Mouse (Mus musculus): ENCODE results near the gene Nphs1. TPM values are rescaled to one million over a fixed set of nuclear protein-coding genes. Genes with fewer than 3 reads are reported as not detected.
A peak's percentile ranks its signal among the peaks of the same experiment; 100 is the strongest.

Gene Nphs1
- polyA plus RNA-seq, 1 experiment from 2014 or later: not detected

GRCm38 (mm10) chr7:30422560-30422959 lies 35.6 kb upstream of the Nphs1 start:
- no peak for TF ChIP-seq CTCF (IDR thresholded peaks at IDR 0.05; ENCODE audit: low read depth)
- peak overlapping the region; percentile 38 for H3K4me3 ChIP-seq (ENCODE audit: low read depth, low read length)
- WGBS: 7% methylated on average over 9 of the region's 9 CpGs
- H3K27ac ChIP-seq (ENCODE audit: low read depth, low read length): peak overlapping the region; percentile 37
- peak overlapping the region; percentile 35 for H3K9ac ChIP-seq (ENCODE audit: low read depth, low read length)
- H3K9me3 ChIP-seq (ENCODE audit: control insufficient read depth): no peaks in the 10 kb centered on the region
- H3K36me3 ChIP-seq (ENCODE audit: control insufficient read depth, insufficient read depth): peaks cover 24% of the 10 kb centered on the region; the same call in 1 of the 2 replicates
- H3K4me1 ChIP-seq (replicated peaks; ENCODE audit: control insufficient read depth, insufficient read depth, low read length): peaks cover 5% of the 10 kb centered on the region; the same call in 1 of the 2 replicates
- no peaks in the 10 kb centered on the region for H3K27me3 ChIP-seq (replicated peaks; ENCODE audit: control insufficient read depth, insufficient read depth, low read length)
- H3K4me2 ChIP-seq (replicated peaks; ENCODE audit: low read depth): peak overlapping the region; percentile 94
- 0 out of 2 replicates have a peak, but pooled peaks have one; percentile 1 for ATAC-seq

GRCm38 (mm10) chr7:30423071-30423641 lies 35.0 kb upstream of the Nphs1 start:
- H3K9me3 ChIP-seq (ENCODE audit: control insufficient read depth): no peaks in the 10 kb centered on the region
- peaks cover 24% of the 10 kb centered on the region; the same call in 1 of the 2 replicates for H3K36me3 ChIP-seq (ENCODE audit: control insufficient read depth, insufficient read depth)
- peak overlapping the region; percentile 35 for H3K9ac ChIP-seq (ENCODE audit: low read depth, low read length)
- peaks cover 5% of the 10 kb centered on the region; the same call in 1 of the 2 replicates for H3K4me1 ChIP-seq (replicated peaks; ENCODE audit: control insufficient read depth, insufficient read depth, low read length)
- no peak for ATAC-seq
- no peaks in the 10 kb centered on the region for H3K27me3 ChIP-seq (replicated peaks; ENCODE audit: control insufficient read depth, insufficient read depth, low read length)
- H3K4me2 ChIP-seq (replicated peaks; ENCODE audit: low read depth): peak overlapping the region; percentile 94
- TF ChIP-seq CTCF (IDR thresholded peaks at IDR 0.05; ENCODE audit: low read depth): no peak
- H3K27ac ChIP-seq (ENCODE audit: low read depth, low read length): peak overlapping the region; percentile 37
- peak overlapping the region; percentile 38 for H3K4me3 ChIP-seq (ENCODE audit: low read depth, low read length)
- 29% methylated on average over 23 of the region's 23 CpGs for WGBS

GRCm38 (mm10) chr7:30429327-30429726 lies 28.8 kb upstream of the Nphs1 start:
- H3K36me3 ChIP-seq (ENCODE audit: control insufficient read depth, insufficient read depth): peaks cover 25% of the 10 kb centered on the region; the same call in 1 of the 2 replicates
- no peak for ATAC-seq
- TF ChIP-seq CTCF (IDR thresholded peaks at IDR 0.05; ENCODE audit: low read depth): no peak
- H3K4me2 ChIP-seq (replicated peaks; ENCODE audit: low read depth): no peak overlapping the region
- no peak overlapping the region for H3K9ac ChIP-seq (ENCODE audit: low read depth, low read length)
- H3K27ac ChIP-seq (ENCODE audit: low read depth, low read length): no peak overlapping the region
- no peaks in the 10 kb centered on the region for H3K9me3 ChIP-seq (ENCODE audit: control insufficient read depth)
- no peaks in the 10 kb centered on the region for H3K4me1 ChIP-seq (replicated peaks; ENCODE audit: control insufficient read depth, insufficient read depth, low read length)
- no peaks in the 10 kb centered on the region for H3K27me3 ChIP-seq (replicated peaks; ENCODE audit: control insufficient read depth, insufficient read depth, low read length)
- H3K4me3 ChIP-seq (ENCODE audit: low read depth, low read length): no peak overlapping the region

- Histone ChIP-seq H3K36me3 (ENCODE audit: control insufficient read depth, insufficient read depth) (peaks cover 22% of the 10 kb centered on the region; the same call in 1 of the 2 replicates), H3K4me1 (replicated peaks; ENCODE audit: control insufficient read depth, insufficient read depth, low read length) (no peaks in the 10 kb centered on the region), H3K9me3 (ENCODE audit: control insufficient read depth) (no peaks in the 10 kb centered on the region), H3K27me3 (replicated peaks; ENCODE audit: control insufficient read depth, insufficient read depth, low read length) (no peaks in the 10 kb centered on the region), H3K4me2 (replicated peaks; ENCODE audit: low read depth) (no peak overlapping the region), H3K9ac (ENCODE audit: low read depth, low read length) (no peak overlapping the region), H3K4me3 (ENCODE audit: low read depth, low read length) (no peak overlapping the region), H3K27ac (ENCODE audit: low read depth, low read length) (no peak overlapping the region)
- WGBS: 33% methylated on average over 2 of the region's 2 CpGs
- no peak for TF ChIP-seq CTCF (IDR thresholded peaks at IDR 0.05; ENCODE audit: low read depth)
- ATAC-seq: no peak
These were observed 27.9 kb upstream of the Nphs1 start for GRCm38 (mm10) chr7:30430191-30430590.

GRCm38 (mm10) chr7:30431793-30432192 lies 26.3 kb upstream of the Nphs1 start:
- Histone ChIP-seq H3K27me3 (replicated peaks; ENCODE audit: control insufficient read depth, insufficient read depth, low read length) (no peaks in the 10 kb centered on the region), H3K36me3 (ENCODE audit: control insufficient read depth, insufficient read depth) (peaks cover 11% of the 10 kb centered on the region; the same call in 1 of the 2 replicates), H3K4me3 (ENCODE audit: low read depth, low read length) (no peak overlapping the region), H3K9ac (ENCODE audit: low read depth, low read length) (no peak overlapping the region), H3K4me1 (replicated peaks; ENCODE audit: control insufficient read depth, insufficient read depth, low read length) (no peaks in the 10 kb centered on the region), H3K27ac (ENCODE audit: low read depth, low read length) (no peak overlapping the region), H3K4me2 (replicated peaks; ENCODE audit: low read depth) (no peak overlapping the region), H3K9me3 (ENCODE audit: control insufficient read depth) (no peaks in the 10 kb centered on the region)
- no peak for ATAC-seq
- TF ChIP-seq CTCF (IDR thresholded peaks at IDR 0.05; ENCODE audit: low read depth): peak; percentile 80
- WGBS: 17% methylated on average over 3 of the region's 3 CpGs

- Histone ChIP-seq H3K27ac (ENCODE audit: low read depth, low read length) (no peak overlapping the region), H3K4me3 (ENCODE audit: low read depth, low read length) (no peak overlapping the region), H3K9ac (ENCODE audit: low read depth, low read length) (no peak overlapping the region), H3K4me1 (replicated peaks; ENCODE audit: control insufficient read depth, insufficient read depth, low read length) (no peaks in the 10 kb centered on the region), H3K4me2 (replicated peaks; ENCODE audit: low read depth) (no peak overlapping the region), H3K36me3 (ENCODE audit: control insufficient read depth, insufficient read depth) (no peaks in the 10 kb centered on the region), H3K27me3 (replicated peaks; ENCODE audit: control insufficient read depth, insufficient read depth, low read length) (no peaks in the 10 kb centered on the region), H3K9me3 (ENCODE audit: control insufficient read depth) (no peaks in the 10 kb centered on the region)
- no peak for TF ChIP-seq CTCF (IDR thresholded peaks at IDR 0.05; ENCODE audit: low read depth)
- 2% methylated on average over 10 of the region's 10 CpGs for WGBS
- no peak for ATAC-seq
These were observed 23.9 kb upstream of the Nphs1 start for GRCm38 (mm10) chr7:30434238-30434637.

All from intestine, postnatal 0 days (tissue).